Mouse (Mus musculus) olfactory bulb, adult 2 months (tissue): ENCODE results near the gene Fastkd5. TPM values are rescaled to one million over a fixed set of nuclear protein-coding genes. Genes with fewer than 3 reads are reported as not detected.

Experiments
- H3K27ac ChIP-seq: fragments of 200-500 bp; 2 replicates; pipeline ENCODE4 v1.5.1; 2012; ENCODE audit warnings: low read depth, low read length; ENCODE audit not compliant: insufficient read depth
- H3K4me1 ChIP-seq: fragments of 200-500 bp; 2 replicates; pipeline ENCODE4 v1.6.1; 2012; ENCODE audit warnings: low read length; ENCODE audit not compliant: control insufficient read depth, insufficient read depth
- H3K4me3 ChIP-seq: fragments of 200-500 bp; 2 replicates; pipeline ENCODE4 v1.5.1; 2012; ENCODE audit warnings: mild to moderate bottlenecking, low read depth, low read length, moderate library complexity; ENCODE audit not compliant: insufficient read depth
- CTCF ChIP-seq: fragments of 200-500 bp; IDR thresholded peaks from 2 replicates; pipeline ENCODE4 v1.5.1; 2012; ENCODE audit warnings: low read depth, mild to moderate bottlenecking, low read length, moderate library complexity; ENCODE audit not compliant: insufficient read depth
- POLR2A ChIP-seq: fragments of 200-500 bp; IDR thresholded peaks from 2 replicates; pipeline ENCODE4 v1.6.1; 2012; ENCODE audit warnings: mild to moderate bottlenecking, low read depth, low read length, moderate library complexity; ENCODE audit not compliant: insufficient read depth
- WGBS: fragments of 180-500 bp; shearing (Covaris S2); methylation state at CpG from one replicate; pipeline ENCODE4 v1.1.7; 2018; 5-methylcytosine and 5-hydroxymethylcytosine counted together
- polyA plus RNA-seq: library from polyadenylated mRNA; stranded (reverse); fragments of >200 nt; gene quantifications from 2 replicates; pipeline ENCODE4 v1.2.4, GENCODE M21; 2012; ENCODE audit warnings: low replicate concordance; ENCODE audit not compliant: missing spikeins, insufficient read depth, insufficient read length

Gene Fastkd5
- polyA plus RNA-seq, 1 experiment: not detected

DNA sequence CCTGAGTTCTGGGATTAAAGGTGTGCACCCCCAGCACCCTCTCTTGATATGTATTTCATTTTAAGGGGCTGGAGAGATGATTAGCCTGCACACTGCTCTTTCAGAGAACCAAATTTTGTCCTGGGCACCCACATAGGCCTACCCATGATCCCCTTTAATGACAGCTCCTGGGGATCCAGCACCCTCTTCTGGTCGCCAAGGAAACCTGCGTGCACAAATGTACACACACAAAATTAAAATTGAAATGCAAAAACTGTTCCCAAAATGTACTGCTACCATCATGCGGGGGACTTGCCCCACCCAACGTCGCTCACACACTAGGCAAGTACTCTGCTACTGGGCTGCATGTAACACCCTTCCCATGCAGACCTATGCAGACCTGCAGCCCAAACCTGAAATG, 54.9 kb downstream of the Fastkd5 start:
- 85% methylated on average over 5 of the region's 5 CpGs for WGBS
- TF ChIP-seq CTCF (no peak), POLR2A (no peak)
- Histone ChIP-seq H3K27ac (no peak overlapping the region), H3K4me1 (peaks cover 10% of the 10 kb centered on the region), H3K4me3 (no peak overlapping the region)

DNA sequence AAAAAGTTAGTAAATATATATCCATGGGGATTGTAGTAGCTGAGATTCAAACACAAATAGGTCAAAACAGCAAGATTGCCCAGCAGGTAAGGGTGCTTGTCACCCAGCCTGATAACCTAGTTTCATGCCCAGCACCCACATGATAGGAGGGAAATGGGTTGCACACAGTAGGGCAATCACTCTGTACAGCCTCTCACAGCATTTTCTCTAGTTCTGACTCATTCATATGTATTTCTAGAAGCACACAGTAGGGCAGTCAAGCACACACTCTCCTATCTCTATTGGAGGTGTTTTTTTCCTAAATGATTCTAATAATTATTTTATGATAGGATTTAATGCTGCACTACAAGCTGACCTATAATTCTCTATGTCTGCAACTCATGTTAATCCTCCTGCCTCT, 59.9 kb downstream of the Fastkd5 start:
- Histone ChIP-seq H3K4me1 (peaks cover 2% of the 10 kb centered on the region), H3K4me3 (no peak overlapping the region), H3K27ac (no peak overlapping the region)
- TF ChIP-seq POLR2A (no peak), CTCF (no peak)

DNA sequence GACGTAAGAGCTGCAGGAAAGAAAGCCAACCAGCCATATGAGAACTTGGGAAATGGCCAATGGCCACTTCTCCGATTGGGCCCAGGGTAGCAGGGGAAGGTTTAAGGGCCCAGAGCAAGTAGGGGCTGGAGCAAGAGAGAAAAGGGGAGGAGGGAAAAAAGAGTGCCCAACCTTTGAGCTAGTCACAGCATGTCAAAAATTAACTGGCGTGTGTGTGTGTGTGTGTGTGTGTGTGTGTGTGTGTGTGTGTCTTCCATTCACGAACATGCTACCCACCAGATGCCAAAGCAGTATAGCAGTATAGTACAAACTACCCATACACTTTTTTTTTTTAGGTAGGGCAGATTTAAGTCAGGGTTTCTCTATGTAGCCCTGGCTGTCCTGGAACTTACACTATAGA, 60.9 kb downstream of the Fastkd5 start:
- Histone ChIP-seq H3K4me3 (no peak overlapping the region), H3K4me1 (peaks cover 6% of the 10 kb centered on the region), H3K27ac (no peak overlapping the region)
- 73% methylated on average over 4 of the region's 4 CpGs for WGBS
- TF ChIP-seq CTCF (no peak), POLR2A (no peak)

DNA sequence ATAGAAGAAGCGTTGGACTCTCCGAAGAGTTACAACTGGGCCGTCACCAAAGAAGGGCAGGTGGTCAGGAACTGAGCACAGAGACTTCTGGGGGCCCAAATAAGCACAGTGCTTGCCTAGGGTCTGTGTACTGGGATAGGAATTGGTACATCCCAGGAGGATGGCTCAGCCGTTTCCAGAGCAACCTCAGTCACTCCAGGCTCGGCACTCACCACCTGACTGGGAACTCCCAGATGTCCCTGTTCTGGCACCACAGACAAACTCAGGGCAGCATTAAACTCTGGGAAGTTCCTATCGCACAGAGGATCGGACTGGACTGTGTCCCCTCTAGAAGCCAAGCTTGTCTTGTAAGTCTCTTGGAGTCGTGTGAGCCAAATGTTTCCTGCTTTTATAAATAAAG, 64.8 kb downstream of the Fastkd5 start:
- no peak overlapping the region for H3K27ac ChIP-seq
- H3K4me1 ChIP-seq: peaks cover 9% of the 10 kb centered on the region
- no peak for TF ChIP-seq CTCF
- TF ChIP-seq POLR2A: no peak
- H3K4me3 ChIP-seq: peak overlapping the region; percentile 99; the same call in 1 of the 2 replicates
- WGBS: 73% methylated on average over 8 of the region's 8 CpGs

DNA sequence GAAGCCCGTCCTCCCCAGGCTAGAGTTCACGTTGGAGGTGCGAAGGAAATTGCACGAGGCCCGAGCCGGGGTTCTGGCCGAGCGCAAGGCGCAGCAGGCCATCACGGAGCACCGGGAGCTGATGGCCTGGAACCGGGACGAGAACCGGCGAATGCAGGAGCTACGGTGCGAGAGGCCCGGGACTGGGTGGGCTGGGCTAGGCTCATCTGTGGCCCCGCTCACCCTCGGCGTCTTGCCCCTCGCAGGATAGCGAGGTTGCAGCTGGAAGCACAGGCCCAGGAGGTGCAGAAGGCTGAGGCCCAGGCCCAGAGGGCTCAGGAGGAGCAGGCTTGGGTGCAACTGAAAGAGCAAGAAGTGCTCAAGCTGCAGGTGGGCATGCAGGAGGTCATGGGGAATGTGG, 65.8 kb downstream of the Fastkd5 start:
- TF ChIP-seq POLR2A: no peak
- no peak for TF ChIP-seq CTCF
- peak overlapping the region; percentile 99 for H3K4me3 ChIP-seq
- under 1% methylated on average over 23 of the region's 23 CpGs for WGBS
- peak overlapping the region; percentile 36; the same call in 1 of the 2 replicates for H3K27ac ChIP-seq
- peaks cover 9% of the 10 kb centered on the region for H3K4me1 ChIP-seq

Other genes with a start within 250 kb of the Fastkd5 start
- gene Cpxm1, start 232.5 kb downstream of the Fastkd5 start, polyA plus RNA-seq: not detected in 2 replicates
- not detected in 2 replicates for gene Gm28372, start 224.8 kb downstream of the Fastkd5 start, polyA plus RNA-seq
- not detected in 2 replicates for gene 1700020A23Rik, start 224.8 kb downstream of the Fastkd5 start, polyA plus RNA-seq
- gene Tmem239, start 223.5 kb downstream of the Fastkd5 start, polyA plus RNA-seq: not detected in 2 replicates
- not detected in 2 replicates for gene Vps16, start 205.7 kb downstream of the Fastkd5 start, polyA plus RNA-seq
- not detected in 2 replicates for gene Pced1a, start 205.3 kb downstream of the Fastkd5 start, polyA plus RNA-seq
- not detected in 2 replicates for gene Ptpra, start 179.7 kb downstream of the Fastkd5 start, polyA plus RNA-seq
- gene Mrps26, start 66.3 kb downstream of the Fastkd5 start, polyA plus RNA-seq: 295 TPM in 1 of 2 replicates, not detected in the other
- not detected in 2 replicates for gene Oxt, start 53.9 kb downstream of the Fastkd5 start, polyA plus RNA-seq
- gene Avp, start 47.5 kb downstream of the Fastkd5 start, polyA plus RNA-seq: not detected in 2 replicates
- not detected in 2 replicates for gene Ubox5, start within 50 bp of the Fastkd5 start, polyA plus RNA-seq
- gene Lzts3, start 12.8 kb upstream of the Fastkd5 start, polyA plus RNA-seq: not detected in 2 replicates
- gene Ddrgk1, start 34.6 kb upstream of the Fastkd5 start, polyA plus RNA-seq: not detected in 2 replicates
- not detected in 2 replicates for gene Itpa, start 37.6 kb upstream of the Fastkd5 start, polyA plus RNA-seq
- gene Slc4a11, start 67.5 kb upstream of the Fastkd5 start, polyA plus RNA-seq: not detected in 2 replicates